Comparison of ENCODE assay signal across 28 mouse cellular contexts in the genomic region with DNA sequence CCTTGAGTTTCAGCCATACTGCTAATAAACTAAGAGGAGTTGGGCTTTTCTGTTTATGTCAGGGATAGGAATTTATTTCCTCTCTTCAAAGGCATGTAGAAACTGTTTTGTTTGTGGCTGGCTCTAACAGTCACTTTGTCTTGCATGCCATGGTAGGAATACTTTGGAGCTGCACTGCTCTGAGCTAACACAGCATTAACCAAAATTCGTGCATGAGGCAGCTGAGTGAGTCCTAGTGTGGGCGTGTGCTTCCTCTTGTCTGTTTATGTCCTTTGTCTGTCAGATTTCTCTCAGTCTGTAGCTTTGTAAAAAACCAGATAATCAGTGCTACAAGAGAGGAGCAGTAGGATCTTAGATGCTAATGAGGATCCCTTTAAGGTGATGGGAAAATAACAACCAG. TPM values are rescaled to one million over a fixed set of nuclear protein-coding genes. Genes with fewer than 3 reads are reported as not detected.
DNase-seq lines count a peak whose midpoint lies in the region; ATAC-seq and TF ChIP-seq lines count a peak whose summit lies in the region.
"Had no signal": no experiment of that assay in that cellular context is flagged by ENCODE, and none has a peak within 500 bp of the region (broad histone marks: within the 10 kb centered on the region; RNA-seq: fewer than 3 reads in every experiment).

No protein-coding gene starts in this region.

- intact Hi-C loops in gastrocnemius, adult 2 months (cut with DNase I) = no loop called here

- DNase-seq in gastrocnemius, adult 2 months = no peak
- DNase-seq in gastrocnemius, postnatal 10 days = no peak
- DNase-seq in lung, embryonic 14.5 days = peak; percentile 51
- DNase-seq in lung, postnatal 36 days = no peak
- peak; percentile 70 for DNase-seq in brain, adult 2 months (ENCODE audit: low read depth, low spot score)
- DNase-seq in adrenal gland, postnatal 14 days = no peak
- DNase-seq: adrenal gland, adult 2 months; adrenal gland, postnatal 10 days; adrenal gland, postnatal 36 days; cerebellum, adult 11 months; cerebellum, adult 18-20 months; cerebellum, adult 8-10 months; cerebellum, adult 9-11 months; cerebellum, postnatal 14 days; cerebellum, postnatal 36 days; embryo, embryonic 11 days had no signal

- H3K4me1 ChIP-seq in lung, embryonic 14.5 days (ENCODE audit: insufficient read depth) = no peaks in the 10 kb centered on the region
- H3K4me1 ChIP-seq: embryonic facial prominence, embryonic 13.5 days; embryonic facial prominence, embryonic 15.5 days; forebrain, embryonic 10.5 days; forebrain, embryonic 12.5 days had no signal

- TF ChIP-seq CTCF in gastrocnemius, adult 2 months (IDR thresholded peaks at IDR 0.05) = no peak
- no peak for TF ChIP-seq CTCF in lung, embryonic 14.5 days (IDR thresholded peaks at IDR 0.05; ENCODE audit: low read depth)

- no peak overlapping the region for H3ac ChIP-seq in myocyte (ENCODE audit: control insufficient read depth, insufficient read length)

- no peak for TF ChIP-seq POLR2A in myocyte (IDR thresholded peaks at IDR 0.05; ENCODE audit: insufficient read length, low read depth)

- H3K9ac ChIP-seq in lung, embryonic 14.5 days = no peak overlapping the region
- H3K9ac ChIP-seq: embryonic facial prominence, embryonic 13.5 days; embryonic facial prominence, embryonic 15.5 days; forebrain, embryonic 12.5 days had no signal

- H3K27ac ChIP-seq in gastrocnemius, adult 2 months = peak overlapping the region; percentile 88
- no peak overlapping the region for H3K27ac ChIP-seq in lung, embryonic 14.5 days (ENCODE audit: low read depth)
- H3K27ac ChIP-seq: embryonic facial prominence, embryonic 13.5 days; embryonic facial prominence, embryonic 15.5 days; forebrain, embryonic 10.5 days; forebrain, embryonic 12.5 days had no signal

- H3K9me3 ChIP-seq in lung, embryonic 14.5 days (ENCODE audit: low read depth, low read length) = no peaks in the 10 kb centered on the region
- H3K9me3 ChIP-seq: embryonic facial prominence, embryonic 13.5 days; embryonic facial prominence, embryonic 15.5 days; forebrain, embryonic 10.5 days; forebrain, embryonic 12.5 days had no signal

- H3K36me3 ChIP-seq in lung, embryonic 14.5 days (ENCODE audit: insufficient read depth) = no peaks in the 10 kb centered on the region
- no peaks in the 10 kb centered on the region for H3K36me3 ChIP-seq in myocyte (ENCODE audit: control insufficient read depth, insufficient read depth)

- WGBS in lung, embryonic 14.5 days = 26% methylated on average over 2 of the region's 2 CpGs

- H3K4me2 ChIP-seq in lung, embryonic 14.5 days = no peak overlapping the region
- H3K4me2 ChIP-seq in myocyte (ENCODE audit: low read depth) = peak overlapping the region; percentile 19
- H3K4me2 ChIP-seq: embryonic facial prominence, embryonic 13.5 days; embryonic facial prominence, embryonic 15.5 days; forebrain, embryonic 12.5 days had no signal

- ATAC-seq in lung, embryonic 14.5 days (ENCODE audit: insufficient read depth) = no peak
- ATAC-seq: forebrain, embryonic 14.5 days; forebrain, embryonic 16.5 days had no signal

- no peaks in the 10 kb centered on the region for H3K79me2 ChIP-seq in myocyte (ENCODE audit: control insufficient read depth, insufficient read depth)

- H3K27me3 ChIP-seq in lung, embryonic 14.5 days (ENCODE audit: insufficient read depth, low read length) = no peaks in the 10 kb centered on the region
- H3K27me3 ChIP-seq in myocyte (ENCODE audit: control insufficient read depth, insufficient read depth, insufficient read length) = no peaks in the 10 kb centered on the region
- H3K27me3 ChIP-seq: embryonic facial prominence, embryonic 13.5 days; embryonic facial prominence, embryonic 15.5 days; forebrain, embryonic 12.5 days had no signal

- no peak overlapping the region for H3K4me3 ChIP-seq in gastrocnemius, adult 2 months
- no peak overlapping the region for H3K4me3 ChIP-seq in lung, embryonic 14.5 days (ENCODE audit: low read depth, low read length)
- H3K4me3 ChIP-seq in myocyte = no peak overlapping the region
- H3K4me3 ChIP-seq: embryonic facial prominence, embryonic 13.5 days; embryonic facial prominence, embryonic 15.5 days; erythroblast, embryonic 14.5 days; forebrain, embryonic 10.5 days; forebrain, embryonic 12.5 days had no signal

TF ChIP-seq in myocyte, 11 proteins besides CTCF, POLR2A, EP300 and RAD21:
- no peak for TF ChIP-seq MAX (IDR thresholded peaks at IDR 0.05; ENCODE audit: low read depth)
- TF ChIP-seq REST (IDR thresholded peaks at IDR 0.05; ENCODE audit: insufficient read depth, insufficient read length) = no peak
- TF ChIP-seq MYOD1 (IDR thresholded peaks at IDR 0.05; ENCODE audit: control insufficient read depth in 1 of 3, insufficient read length in 2 of 3, low read depth in 2 of 3) = peak in 1 of 3 experiments; percentile 39
- TF ChIP-seq CEBPB (IDR thresholded peaks at IDR 0.05; ENCODE audit: insufficient read depth, poor library complexity, severe bottlenecking) = no peak
- TF ChIP-seq TCF3 (IDR thresholded peaks at IDR 0.05; ENCODE audit: insufficient read length, low read depth) = no peak
- TF ChIP-seq SRF (IDR thresholded peaks at IDR 0.05; ENCODE audit: control insufficient read depth, insufficient read length, low read depth) = no peak
- no peak for TF ChIP-seq TCF12 (IDR thresholded peaks at IDR 0.05; ENCODE audit: insufficient read depth, poor library complexity, severe bottlenecking)
- TF ChIP-seq POLR2AphosphoS2 (IDR thresholded peaks at IDR 0.05; ENCODE audit: insufficient read length, low read depth) = no peak
- TF ChIP-seq E2F4 (IDR thresholded peaks at IDR 0.05; ENCODE audit: insufficient read depth) = no peak

RNA-seq across cellular contexts. Expression of a gene that starts 3.9 kb away (rescaled TPM):
- total RNA-seq in gastrocnemius, adult 2 months (2021) = under 1 TPM in 1 of 2 experiments, not detected in 1; 0.08 TPM
- under 1 TPM in 1 of 2 experiments, not detected in 1; 0.18 TPM for total RNA-seq in gastrocnemius, postnatal 10 days (2021)
- polyA plus RNA-seq in lung, embryonic 14.5 days (2014; fragmentation: Nextera tagmentation; extraction: Ambion mirVana) = 0.41 and 0.43 TPM in 2 replicates
- 0.02 TPM for polyA plus RNA-seq in myocyte (2012; fragmentation: generic; extraction: Trizol)
- not detected in 2 replicates for total RNA-seq in adrenal gland, postnatal 14 days (2021)
- total RNA-seq: adrenal gland, adult 2 months; adrenal gland, postnatal 36 days had no signal
- polyA plus RNA-seq: adrenal gland, adult 2 months had no signal

RNA-seq across cellular contexts. Expression of a gene that starts 23.2 kb away (rescaled TPM):
- total RNA-seq in gastrocnemius, adult 2 months (2021) = under 1 TPM in 1 of 2 experiments, not detected in 1; 0.11 TPM
- total RNA-seq in gastrocnemius, postnatal 10 days (2021) = under 1 TPM in 1 of 2 experiments, not detected in 1; 0.05 TPM
- polyA plus RNA-seq in lung, embryonic 14.5 days (2014; fragmentation: Nextera tagmentation; extraction: Ambion mirVana) = 0.04 and 0.09 TPM in 2 replicates
- polyA plus RNA-seq in myocyte (2012; fragmentation: generic; extraction: Trizol) = not detected
- not detected in 2 replicates for total RNA-seq in adrenal gland, postnatal 14 days (2021)
- total RNA-seq: adrenal gland, adult 2 months; common myeloid progenitor, adult 5-6 weeks; MEL had no signal
- polyA plus RNA-seq: C2C12; embryonic facial prominence, embryonic 11.5 days; erythroblast, embryonic 14.5 days had no signal

Comparison
In these comparisons a context has a peak if more than half of its experiments do, and no peak if none do; other contexts are left out.
1. DNase-seq: peak in lung, embryonic 14.5 days (single experiment) and brain, adult 2 months (single experiment); none in gastrocnemius, adult 2 months (single experiment), gastrocnemius, postnatal 10 days (single experiment), lung, postnatal 36 days (single experiment) and adrenal gland, postnatal 14 days (single experiment).